Mouse (Mus musculus): ENCODE results near the gene Slc25a11. TPM values are rescaled to one million over a fixed set of nuclear protein-coding genes. Genes with fewer than 3 reads are reported as not detected.

Gene Slc25a11
- 100 to 1,000 TPM; 115 to 123 TPM for total RNA-seq (2021)
- long read RNA-seq, experiment 1, transcript Slc25a11-201 (8 exons, 1,711 nt) = major isoform, 91 of 96 reads
- long read RNA-seq, experiment 1, partial matches to known transcripts = 1 of 96 reads
- long read RNA-seq, experiment 1, other reads (novel, unspliced or antisense) = 4 of 96 reads
- long read RNA-seq, experiment 2, transcript Slc25a11-201 (8 exons, 1,711 nt) = major isoform, 115 of 137 reads
- long read RNA-seq, experiment 2, partial matches to known transcripts = 5 of 137 reads
- long read RNA-seq, experiment 2, other reads (novel, unspliced or antisense) = 17 of 137 reads

DNA sequence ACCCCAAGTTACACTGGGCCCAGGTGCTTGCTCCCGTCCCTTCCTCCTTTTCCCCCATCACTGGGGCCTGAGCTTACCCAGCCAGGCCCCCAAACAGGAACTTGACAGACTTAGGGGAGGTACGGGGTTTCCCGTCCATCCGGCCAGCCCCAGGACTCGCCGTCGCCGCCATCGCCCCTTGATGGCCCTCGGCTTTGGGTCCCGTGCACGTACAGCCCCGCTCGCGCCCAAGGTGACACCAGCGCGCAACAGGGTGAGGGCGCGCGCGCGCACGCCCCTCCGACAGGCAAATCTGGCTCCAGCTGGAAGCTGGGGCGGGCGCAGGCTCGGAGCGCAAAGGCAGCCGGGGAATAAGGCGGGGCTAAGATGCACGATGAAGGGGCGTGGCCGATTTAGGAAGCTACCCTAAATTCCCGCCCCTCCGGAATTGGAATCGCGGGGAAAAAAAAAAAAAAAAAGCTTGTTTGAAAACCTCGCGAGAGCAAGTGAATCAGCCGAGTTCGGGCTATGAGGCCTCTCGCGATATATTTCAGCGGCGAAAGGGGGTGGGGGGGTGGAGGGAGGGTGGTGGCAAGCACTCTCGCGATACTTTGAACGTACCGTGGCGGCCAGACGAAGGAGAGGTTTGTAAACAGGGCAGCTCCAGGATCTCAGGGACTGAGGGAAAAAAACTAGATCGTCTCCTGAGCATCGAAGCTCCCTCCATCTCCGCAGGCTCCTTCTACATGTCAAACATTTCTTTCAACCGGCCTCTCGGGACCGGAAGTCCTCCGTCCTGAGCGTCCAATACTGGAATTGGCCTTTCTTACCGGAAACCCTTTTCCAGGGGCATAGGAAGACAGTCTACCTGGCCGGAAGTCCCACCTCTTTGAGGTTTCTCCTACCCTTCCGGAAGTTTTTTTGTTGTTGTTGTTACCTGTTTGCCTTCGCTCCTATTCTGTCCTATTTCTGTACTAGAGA lies at the start of gene Slc25a11, which contains the start of gene Rnf167:
Slc25a11 (minus strand) TSS at position 789 of the 960 bp plus-strand sequence.
Rnf167 (plus strand) TSS at position 545 of the 960 bp plus-strand sequence.
- peak within 1 kb of the TSS; percentile 99 for H3K27ac ChIP-seq
- peak within 1 kb of the TSS; percentile 79 for H3K4me3 ChIP-seq
- TF ChIP-seq CTCF (conservative IDR thresholded peaks at IDR 0.05) = no peak
- DNase-seq (ENCODE audit: low spot score in 2 of 2) = peak; percentile 92 to 97

- Histone ChIP-seq H3K4me3 (no peak overlapping the region), H3K27ac (peak overlapping the region; percentile 61)
- no peak for TF ChIP-seq CTCF (conservative IDR thresholded peaks at IDR 0.05)
- DNase-seq (ENCODE audit: low spot score in 2 of 2) = peak; percentile 65 to 68
Observed at GRCm38 (mm10) chr11:70693504-70693903, 46.2 kb upstream of the Slc25a11 start.

DNA sequence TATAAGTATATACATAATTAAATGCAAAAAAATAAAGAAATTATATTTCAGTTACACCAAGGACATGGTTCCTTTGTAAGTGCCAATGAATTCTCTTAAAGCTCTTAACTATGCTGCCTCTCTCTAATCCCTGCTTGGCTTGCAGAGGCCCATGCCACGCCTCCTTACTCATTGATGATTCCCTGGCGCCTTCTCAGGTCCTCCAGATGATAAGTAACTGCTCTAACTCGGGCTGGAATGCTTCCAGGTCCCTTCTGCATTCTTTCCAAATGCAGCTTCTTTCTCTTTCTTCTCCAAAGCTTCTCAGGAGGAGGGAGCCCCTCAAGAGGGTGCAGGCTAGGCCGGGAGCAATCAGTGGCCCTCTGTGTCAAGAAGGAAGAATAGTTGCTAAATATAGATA lies 42.3 kb upstream of the Slc25a11 start:
- no peak for DNase-seq (ENCODE audit: low spot score in 2 of 2)
- H3K4me3 ChIP-seq = no peak overlapping the region
- TF ChIP-seq CTCF (conservative IDR thresholded peaks at IDR 0.05) = no peak
- peak overlapping the region; percentile 100 for H3K27ac ChIP-seq

DNA sequence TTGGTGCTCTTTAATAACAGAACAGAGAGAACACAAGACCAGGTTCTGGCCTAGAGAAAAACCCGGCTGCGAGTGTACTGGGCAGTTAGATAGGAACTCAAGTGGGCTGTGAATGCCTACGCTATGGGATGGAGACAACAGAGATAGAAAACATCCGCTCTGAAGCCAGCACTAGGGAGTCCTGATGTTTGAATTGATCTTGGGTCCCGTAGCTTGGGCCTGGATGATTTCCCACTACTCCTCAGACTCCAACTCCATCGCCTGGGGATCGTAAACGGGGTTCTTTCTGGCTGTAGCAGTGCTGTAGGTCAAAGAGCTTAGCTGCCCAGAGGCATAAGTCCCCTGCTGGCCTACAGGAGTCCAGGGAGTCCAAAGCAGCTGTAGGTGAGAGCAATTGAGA lies 41.1 kb upstream of the Slc25a11 start:
- no peak for TF ChIP-seq CTCF (conservative IDR thresholded peaks at IDR 0.05)
- Histone ChIP-seq H3K4me3 (peak overlapping the region; percentile 94), H3K27ac (peak overlapping the region; percentile 100)
- no peak for DNase-seq (ENCODE audit: low spot score in 2 of 2)

- DNase-seq (ENCODE audit: low spot score in 2 of 2) = peak; percentile 84 to 89
- Histone ChIP-seq H3K4me3 (peak within 1 kb of the TSS; percentile 94), H3K27ac (peak within 1 kb of the TSS; percentile 100)
- TF ChIP-seq CTCF (conservative IDR thresholded peaks at IDR 0.05) = peak; percentile 81
Observed at GRCm38 (mm10) chr11:70687601-70688199, 40.4 kb upstream of the Slc25a11 start, which contains the start of gene Camta2. Gene Camta2 (minus strand): TSS chr11:70688105.

GRCm38 (mm10) chr11:70686901-70687566 lies 39.8 kb upstream of the Slc25a11 start:
- peak overlapping the region; percentile 94 for H3K4me3 ChIP-seq
- DNase-seq (ENCODE audit: low spot score in 2 of 2) = peak; percentile 70 to 71
- no peak for TF ChIP-seq CTCF (conservative IDR thresholded peaks at IDR 0.05)
- peak overlapping the region; percentile 100 for H3K27ac ChIP-seq

DNA sequence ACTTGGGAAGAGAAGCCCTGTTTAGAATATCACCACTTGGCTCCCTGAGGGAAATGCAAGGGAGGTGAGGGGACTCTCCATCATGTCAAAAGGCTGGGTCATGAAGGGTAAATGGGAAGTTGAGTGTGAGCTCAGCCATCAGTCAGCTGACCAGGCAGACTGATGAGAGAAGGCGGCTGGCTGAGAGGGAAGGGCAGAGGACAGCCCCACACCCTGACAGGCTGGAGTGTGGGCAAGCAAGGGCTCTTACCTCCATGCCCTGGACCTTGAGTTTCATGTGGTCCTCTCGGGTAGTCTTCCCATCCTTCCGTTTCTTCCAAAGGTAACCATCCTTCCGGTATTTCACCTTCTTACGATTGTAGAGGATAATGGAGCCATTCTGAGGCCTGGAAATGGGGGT lies 36.4 kb upstream of the Slc25a11 start:
- no peak for DNase-seq (ENCODE audit: low spot score in 2 of 2)
- Histone ChIP-seq H3K27ac (peak overlapping the region; percentile 100), H3K4me3 (peak overlapping the region; percentile 23; the same call in 1 of the 2 replicates)
- TF ChIP-seq CTCF (conservative IDR thresholded peaks at IDR 0.05) = no peak

- Histone ChIP-seq H3K27ac (peak overlapping the region; percentile 100), H3K4me3 (peak overlapping the region; percentile 9; the same call in 1 of the 2 replicates)
- peak; percentile 65 for TF ChIP-seq CTCF (conservative IDR thresholded peaks at IDR 0.05)
- DNase-seq (ENCODE audit: low spot score in 2 of 2) = no peak
Observed at GRCm38 (mm10) chr11:70681897-70682581, 34.8 kb upstream of the Slc25a11 start.

DNA sequence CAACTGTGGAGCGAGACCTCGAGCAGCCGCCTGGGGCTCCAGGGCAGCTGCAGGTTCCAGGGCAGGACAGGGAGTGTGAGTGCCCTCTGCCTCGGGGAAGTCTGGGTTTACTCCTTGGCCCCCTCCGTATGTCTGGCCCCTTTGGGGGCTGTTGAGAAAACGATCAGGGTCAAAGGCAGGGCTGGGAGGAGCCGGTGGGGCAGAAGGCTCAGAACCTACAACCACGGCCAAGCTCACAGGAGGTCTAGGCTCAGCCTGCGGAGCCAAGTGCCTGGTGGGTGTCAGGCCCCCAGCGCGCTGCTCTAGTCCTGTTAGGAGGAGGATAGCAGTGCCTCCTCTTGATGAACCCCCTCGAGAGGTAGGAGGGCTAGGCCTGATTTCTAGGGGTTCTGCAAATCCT lies 33.9 kb upstream of the Slc25a11 start:
- Histone ChIP-seq H3K4me3 (no peak overlapping the region), H3K27ac (peak overlapping the region; percentile 68)
- no peak for DNase-seq (ENCODE audit: low spot score in 2 of 2)
- TF ChIP-seq CTCF (conservative IDR thresholded peaks at IDR 0.05) = no peak

GRCm38 (mm10) chr11:70679894-70680293 lies 32.6 kb upstream of the Slc25a11 start:
- no peak for TF ChIP-seq CTCF (conservative IDR thresholded peaks at IDR 0.05)
- no peak overlapping the region for H3K4me3 ChIP-seq
- peak overlapping the region; percentile 24; the same call in 1 of the 2 replicates for H3K27ac ChIP-seq
- DNase-seq (ENCODE audit: low spot score in 2 of 2) = no peak

GRCm38 (mm10) chr11:70679361-70679760 lies 32.1 kb upstream of the Slc25a11 start:
- no peak for DNase-seq (ENCODE audit: low spot score in 2 of 2)
- H3K4me3 ChIP-seq = no peak overlapping the region
- TF ChIP-seq CTCF (conservative IDR thresholded peaks at IDR 0.05) = no peak
- H3K27ac ChIP-seq = peak overlapping the region; percentile 24; the same call in 1 of the 2 replicates
